Mouse (Mus musculus) brain, adult 2 months (tissue): Measurements from ENCODE around the gene Zc3h12d.

Experiments used
- DNase-seq: peaks from one replicate; pipeline ENCODE4 v3.0.0; 2011; ENCODE audit warnings: low read depth, low spot score

Zc3h12d gene

DNA sequence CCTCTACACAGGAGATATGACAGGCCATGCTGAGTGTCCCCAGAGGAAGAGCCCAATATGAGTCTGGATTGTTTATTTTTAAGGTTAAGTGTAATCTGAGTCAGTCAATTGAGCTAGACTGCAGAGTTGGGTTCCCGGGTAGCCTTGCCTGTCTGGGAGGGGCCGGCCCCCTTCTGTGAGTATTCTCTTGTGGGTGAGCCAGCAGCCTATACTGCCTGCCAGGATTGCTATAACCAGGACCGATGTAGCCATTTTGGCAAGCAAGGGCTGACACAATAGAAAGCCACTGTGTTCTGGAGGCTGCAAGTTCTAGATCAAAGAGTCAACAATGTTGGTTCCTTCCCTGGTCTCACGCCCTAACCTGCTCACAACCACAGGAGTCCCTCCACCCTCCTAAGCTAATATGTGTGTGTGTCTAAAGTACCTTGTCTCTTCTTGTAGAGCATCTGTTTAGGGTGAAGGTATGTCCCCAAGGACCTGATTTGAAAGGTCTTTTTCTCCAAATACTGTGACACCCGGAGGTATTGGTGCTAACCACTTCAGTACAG is 6.7 kb downstream of the Zc3h12d start:
- no peak for DNase-seq

DNA sequence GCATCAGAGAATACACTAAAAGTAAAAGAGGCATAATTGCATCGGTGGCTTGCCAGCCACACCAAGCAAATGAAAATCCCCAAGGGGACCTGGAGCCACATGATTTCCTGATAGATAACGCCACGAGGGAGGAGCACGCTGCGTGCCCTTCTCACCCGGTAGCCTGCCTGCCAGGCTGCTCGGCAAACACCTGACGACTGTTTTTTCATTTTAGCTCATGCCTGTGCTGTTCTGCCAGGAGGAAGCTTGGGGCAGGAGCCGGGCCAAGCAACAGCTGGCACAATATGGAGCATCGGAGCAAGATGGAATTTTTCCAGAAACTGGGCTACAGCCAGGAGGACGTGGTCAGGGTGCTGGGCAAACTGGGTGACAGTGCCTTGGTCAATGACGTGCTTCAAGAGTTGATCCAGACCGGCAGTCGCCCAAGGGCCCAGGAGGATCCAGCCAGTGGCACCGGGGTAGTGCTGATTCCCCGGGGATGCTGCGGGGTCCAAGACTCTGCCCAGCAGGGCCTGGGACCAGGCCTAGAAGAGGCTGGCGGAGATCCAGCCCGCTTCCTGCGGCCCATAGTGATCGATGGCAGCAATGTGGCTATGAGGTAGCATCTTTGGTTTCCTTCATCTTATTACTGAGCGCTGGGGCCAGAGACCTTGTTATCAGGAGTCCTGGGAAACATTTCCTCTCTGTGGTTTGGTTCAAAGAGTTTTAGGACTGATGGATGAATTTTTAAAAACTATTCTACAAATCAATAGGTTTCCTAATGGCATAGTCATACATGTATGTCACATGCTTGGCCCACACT is 7.5 kb downstream of the Zc3h12d start:
- DNase-seq = peak; percentile 42

DNA sequence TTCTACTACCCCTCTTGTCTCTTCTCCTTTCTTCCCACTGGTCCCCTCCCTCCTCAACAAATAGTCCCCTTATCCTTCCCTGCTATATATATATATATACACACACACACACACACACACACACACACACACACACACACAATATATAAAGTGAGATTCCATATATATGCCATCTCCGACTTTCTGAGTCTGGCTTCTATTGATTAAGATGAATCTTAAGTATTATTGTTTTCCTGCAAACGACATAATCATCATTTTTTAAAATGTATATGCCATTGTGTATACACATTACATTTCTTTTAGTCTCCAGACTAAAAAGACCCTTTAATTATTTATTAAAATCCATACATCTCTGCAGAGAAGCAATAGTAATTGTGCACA is 8.1 kb downstream of the Zc3h12d start:
- no peak for DNase-seq

DNA sequence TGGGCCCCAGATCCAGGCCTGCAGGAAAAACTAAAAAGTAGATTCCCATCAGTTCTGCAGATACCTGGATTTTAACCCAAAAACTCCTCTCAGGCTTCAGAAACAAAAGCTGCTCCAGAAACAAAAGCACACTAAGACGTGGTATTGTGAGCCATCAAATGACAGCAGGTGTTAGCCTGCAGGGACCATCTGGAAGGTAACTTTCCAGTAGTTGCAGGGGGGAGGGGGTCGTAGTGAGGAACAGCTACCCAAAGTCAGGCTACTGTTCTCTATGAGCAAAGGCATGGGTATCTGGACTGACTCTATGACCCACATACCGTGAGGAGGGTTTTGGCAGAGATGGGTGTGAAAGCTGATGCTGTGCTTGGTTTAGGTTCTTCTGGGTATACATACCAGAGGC is 8.5 kb downstream of the Zc3h12d start:
- no peak for DNase-seq

DNA sequence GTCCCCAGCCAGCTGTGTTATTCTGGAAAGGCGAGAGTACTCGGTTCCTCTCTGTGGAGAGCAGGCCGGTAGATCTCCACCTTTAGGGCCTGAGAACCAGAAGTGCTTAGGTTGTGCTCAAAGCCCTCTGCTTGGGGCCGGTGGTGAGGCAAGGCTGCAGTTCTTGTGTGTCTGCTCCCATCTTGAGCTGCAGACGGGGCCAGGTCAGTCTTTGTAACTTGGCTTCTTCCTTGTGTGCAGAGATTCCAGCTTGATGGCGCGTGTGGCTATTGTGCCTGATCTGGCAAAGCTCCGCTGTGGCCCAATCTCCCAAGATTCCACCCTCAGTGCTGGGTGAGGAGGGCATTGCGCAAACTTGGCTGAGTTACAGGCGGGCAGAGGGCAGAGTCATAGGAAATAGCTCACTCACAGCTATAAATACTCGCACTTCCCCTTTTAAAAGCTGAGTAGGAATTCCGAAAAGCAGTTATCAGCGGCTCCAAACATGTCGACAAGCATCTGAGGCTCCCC is 9.4 kb downstream of the Zc3h12d start:
- DNase-seq = peak; percentile 63

DNA sequence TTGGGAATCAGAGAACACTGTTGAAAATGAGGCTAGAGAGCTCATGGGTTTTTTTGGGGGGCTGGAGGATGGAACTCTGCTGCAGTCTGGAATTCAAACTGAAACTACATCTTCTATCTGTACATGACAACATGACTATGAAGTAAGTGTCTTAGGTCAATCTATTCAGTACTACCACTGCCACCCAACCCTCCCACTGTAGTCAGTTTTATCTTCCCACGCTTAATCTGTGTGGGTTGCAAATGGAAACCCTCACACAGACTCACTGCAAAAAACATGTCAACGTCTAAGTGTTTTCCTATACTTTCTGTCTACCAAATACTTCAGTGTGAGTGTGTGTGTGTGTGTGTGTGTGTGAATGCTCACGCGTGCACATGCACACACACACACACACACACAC is 10.9 kb downstream of the Zc3h12d start:
- no peak for DNase-seq

DNA sequence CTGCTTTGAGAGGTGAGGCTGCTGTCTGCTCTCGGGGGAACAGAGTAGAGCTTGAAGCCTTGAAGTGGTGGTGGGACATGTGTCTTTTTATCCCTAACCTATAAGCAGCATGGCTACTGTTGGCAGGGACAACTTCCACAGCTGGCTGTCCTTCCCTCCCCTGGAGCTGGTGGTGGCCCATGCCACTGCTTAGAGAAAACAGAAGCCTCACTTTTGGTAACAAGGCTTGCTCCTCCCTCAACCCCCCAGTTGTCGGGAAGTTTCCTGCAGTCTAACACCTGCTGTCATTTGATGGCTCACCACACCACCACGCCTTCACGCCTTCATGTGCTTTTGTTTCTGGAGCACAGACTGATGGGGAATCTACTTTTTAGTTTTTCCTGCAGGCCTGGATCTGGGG is 11.9 kb downstream of the Zc3h12d start:
- no peak for DNase-seq

DNA sequence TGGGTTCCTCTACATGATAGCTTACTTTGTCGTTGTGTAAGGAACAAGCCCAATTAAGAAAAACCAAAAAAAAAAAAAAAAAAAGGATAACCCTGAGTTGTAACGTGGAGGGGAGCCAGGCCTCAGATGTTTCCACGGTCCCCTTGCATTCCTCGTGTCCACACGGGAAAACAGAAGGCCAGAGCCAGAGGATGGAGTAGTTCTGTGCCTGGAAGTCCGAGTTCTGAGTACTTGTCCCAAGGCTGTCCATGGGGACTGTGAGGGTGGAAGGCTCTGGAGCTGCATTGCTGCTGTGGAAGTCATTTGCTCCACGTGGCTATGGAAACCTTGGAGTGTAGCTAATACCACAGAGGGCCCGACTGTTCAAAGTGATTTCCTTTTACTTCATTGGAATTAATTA is 12.9 kb downstream of the Zc3h12d start:
- no peak for DNase-seq

DNA sequence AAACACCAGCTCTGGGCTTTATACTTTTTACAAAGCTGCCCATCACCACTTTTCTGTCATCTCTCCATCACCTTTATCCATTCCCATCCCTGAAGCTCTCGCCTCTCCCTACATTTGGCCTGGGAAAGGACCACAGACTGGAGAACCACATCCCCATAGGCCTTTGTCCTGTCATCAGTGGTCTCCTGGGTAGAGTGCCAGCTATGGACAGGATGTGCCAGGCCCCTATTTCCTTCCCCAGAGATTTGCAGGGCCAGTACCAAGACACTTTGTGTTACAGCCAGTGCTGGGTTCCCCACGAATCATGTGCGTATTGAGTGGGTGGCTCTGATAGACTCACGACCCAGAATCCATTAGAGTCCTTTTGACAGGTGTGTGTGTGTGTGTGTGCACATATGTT is 13.7 kb downstream of the Zc3h12d start:
- no peak for DNase-seq

DNA sequence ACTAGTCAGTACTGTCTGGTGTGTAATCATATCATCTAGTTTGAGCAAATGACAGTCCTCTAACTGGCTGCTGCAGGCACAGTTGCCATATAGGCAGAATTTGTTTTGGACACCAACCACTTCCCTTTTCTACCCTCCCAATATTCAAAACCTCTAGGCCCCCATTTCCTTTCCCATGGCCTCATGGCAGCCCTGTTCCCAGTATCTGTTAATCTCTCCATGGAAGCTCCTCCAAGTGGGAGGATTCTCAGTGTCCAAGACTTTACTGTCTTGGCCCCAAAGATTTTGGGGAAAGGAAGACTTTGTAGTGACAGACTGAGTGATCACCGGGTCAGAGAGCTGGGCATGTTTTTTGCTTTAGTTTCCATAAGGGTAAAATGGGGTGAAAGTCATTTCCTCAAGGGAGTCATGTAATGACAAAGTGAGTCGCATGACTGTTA is 14.9 kb downstream of the Zc3h12d start:
- DNase-seq = no peak

DNA sequence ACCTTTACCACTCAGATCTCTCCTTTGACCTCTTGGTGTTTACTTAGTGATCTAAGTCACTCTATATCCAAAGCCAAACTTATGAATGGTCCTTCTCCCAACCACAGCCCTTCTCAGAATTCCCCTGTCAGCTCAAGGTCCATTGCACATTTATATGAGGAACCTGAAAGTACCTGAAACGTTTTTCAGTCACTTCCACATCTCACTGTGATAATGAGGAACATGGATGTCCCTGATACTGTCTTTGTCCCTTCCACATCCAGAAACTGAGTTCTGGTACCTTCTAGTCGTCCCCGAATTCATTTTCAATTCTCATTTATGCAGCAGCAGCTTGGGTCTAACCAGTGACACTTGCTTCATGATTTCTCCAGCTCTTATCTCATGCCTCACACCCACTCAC is 19.6 kb downstream of the Zc3h12d start:
- no peak for DNase-seq

DNA sequence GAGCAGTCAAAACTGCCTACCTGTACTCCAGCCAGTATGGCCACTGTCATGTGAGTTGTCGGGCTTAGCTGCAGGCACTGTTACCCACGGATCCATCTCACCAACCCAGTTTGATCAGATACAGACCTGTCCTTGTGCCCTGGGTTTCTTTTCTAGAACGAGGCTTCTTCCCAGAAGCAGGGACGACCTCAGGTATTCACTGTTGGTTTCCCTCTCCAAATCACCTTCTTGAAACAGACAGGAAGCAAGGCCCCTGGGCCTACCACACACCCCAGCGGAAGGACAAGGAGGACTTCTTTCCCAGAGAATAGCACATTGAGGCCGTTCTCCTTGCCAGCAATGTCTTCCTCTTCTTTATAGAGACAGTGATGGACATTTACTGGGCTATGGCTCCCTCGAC is 28.2 kb downstream of the Zc3h12d start:
- DNase-seq = no peak

DNA sequence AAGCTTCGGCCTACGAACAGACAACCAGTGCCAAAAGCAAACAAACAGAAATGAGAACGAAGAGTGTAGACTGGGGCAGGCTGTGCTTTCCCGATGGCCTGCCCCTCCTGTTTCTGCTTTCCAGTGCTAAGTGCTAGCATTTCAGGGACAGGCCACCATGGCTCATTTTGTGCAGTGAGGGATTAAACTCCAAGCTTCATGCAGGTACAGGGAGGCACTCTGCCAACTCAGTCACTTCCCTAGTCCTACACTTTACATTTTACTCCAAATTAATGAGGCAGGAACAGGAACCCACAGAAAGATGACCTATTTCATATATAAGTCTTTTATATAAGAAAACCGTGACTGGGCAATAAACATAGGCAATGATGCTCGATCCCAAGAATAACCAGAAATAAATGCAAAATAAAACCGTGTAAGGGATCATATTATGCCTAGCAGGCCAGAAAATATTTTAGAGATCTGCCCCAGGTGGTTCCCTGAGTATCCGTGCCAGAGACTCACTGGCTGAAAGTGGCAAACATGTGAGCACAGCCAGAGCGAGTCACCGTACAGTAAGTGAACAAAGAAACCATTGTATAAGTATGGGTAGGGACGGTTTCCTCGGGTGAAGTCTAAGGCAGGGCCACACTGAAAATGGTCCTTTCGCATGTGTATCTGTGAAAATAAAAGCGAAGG is 29.1 kb downstream of the Zc3h12d start:
- peak; percentile 20 for DNase-seq

DNA sequence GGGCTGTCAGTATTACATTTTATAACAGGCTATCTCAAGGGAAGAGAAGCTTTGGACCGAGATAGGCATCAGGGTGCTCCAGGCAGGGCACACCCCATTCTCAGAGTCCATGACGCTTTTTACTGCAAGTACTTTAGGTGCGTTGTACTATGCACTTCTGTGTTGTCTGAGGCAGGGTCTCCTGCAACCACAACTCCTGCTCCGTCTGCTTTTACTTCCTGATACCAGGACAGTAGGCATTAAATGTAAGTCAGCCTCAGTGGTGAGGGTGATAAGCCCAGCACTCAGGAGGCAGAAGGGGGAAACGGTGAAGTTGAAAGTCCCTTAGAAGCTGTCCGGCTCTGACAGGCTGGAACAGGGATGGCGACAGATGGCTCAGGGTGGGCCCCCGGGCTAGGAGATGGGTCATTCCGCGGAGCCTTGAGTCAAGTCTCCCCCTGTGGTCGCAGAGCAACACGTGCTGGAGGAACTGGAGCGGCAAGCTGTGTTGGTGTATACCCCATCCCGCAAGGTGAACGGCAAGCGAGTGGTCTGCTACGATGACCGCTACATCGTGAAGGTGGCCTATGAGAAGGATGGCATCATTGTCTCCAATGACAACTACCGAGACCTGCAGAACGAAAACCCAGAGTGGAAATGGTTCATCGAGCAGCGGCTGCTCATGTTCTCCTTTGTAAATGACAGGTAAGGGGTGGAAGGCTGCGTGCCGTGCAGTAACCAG is 29.8 kb downstream of the Zc3h12d start:
- DNase-seq = no peak

DNA sequence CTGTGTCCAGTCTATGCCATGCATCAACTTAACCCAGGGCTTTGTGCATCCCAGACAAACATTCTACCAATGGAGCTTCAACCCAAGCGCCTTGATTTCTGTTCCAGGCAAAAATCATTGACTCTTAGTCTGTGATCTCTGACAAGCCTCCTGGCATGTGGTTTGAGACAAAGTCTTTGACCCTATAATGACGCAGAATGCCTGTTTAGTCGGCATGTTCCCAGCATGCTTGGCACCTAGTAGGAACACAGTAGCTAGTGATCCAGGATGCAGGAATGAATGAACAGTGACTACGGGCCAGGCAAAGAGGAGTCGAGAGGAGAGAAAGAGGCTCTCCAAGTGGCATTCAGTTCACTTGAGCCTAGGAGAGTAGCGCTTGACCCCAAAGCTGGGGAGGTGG is 31.1 kb downstream of the Zc3h12d start:
- no peak for DNase-seq

DNA sequence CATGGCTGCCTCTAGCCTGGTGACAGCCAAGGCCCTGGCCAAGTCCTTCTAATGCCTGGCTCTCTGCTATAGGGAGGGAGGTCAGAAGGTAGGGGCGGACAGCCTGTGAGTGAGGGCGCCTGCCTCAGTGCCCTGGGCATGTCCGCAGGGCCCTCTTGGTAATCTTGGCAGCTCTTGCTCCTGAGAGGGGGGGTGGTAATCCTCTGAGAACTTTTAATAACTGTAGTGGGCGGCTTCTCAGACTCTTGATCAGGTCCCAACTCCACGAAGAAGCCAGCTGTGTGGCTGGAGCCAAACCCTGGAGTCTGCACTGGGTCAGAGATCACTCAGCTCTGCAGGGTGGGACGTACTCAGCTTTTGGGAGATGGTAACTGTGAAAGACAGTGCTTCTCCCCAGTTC is 31.9 kb downstream of the Zc3h12d start:
- no peak for DNase-seq

DNA sequence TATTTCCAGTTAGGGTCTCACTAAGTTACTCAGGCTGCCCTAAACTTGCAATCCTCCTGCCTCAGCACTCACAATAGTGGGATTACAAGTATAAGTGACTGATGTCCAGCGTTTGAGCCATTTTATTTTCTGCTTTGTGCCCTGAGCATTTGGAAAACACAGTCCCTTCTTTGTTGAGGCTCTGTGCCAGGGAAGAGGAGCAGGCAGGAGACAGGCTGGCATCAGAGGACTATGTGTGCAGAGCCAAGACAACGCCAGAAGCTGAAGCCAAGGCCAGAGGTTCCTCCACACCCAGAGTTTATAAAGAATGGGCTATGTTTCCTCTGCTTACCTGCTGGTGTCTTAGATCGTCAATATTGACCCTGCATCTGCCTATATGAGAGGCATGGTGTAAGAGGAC is 32.5 kb downstream of the Zc3h12d start:
- no peak for DNase-seq

DNA sequence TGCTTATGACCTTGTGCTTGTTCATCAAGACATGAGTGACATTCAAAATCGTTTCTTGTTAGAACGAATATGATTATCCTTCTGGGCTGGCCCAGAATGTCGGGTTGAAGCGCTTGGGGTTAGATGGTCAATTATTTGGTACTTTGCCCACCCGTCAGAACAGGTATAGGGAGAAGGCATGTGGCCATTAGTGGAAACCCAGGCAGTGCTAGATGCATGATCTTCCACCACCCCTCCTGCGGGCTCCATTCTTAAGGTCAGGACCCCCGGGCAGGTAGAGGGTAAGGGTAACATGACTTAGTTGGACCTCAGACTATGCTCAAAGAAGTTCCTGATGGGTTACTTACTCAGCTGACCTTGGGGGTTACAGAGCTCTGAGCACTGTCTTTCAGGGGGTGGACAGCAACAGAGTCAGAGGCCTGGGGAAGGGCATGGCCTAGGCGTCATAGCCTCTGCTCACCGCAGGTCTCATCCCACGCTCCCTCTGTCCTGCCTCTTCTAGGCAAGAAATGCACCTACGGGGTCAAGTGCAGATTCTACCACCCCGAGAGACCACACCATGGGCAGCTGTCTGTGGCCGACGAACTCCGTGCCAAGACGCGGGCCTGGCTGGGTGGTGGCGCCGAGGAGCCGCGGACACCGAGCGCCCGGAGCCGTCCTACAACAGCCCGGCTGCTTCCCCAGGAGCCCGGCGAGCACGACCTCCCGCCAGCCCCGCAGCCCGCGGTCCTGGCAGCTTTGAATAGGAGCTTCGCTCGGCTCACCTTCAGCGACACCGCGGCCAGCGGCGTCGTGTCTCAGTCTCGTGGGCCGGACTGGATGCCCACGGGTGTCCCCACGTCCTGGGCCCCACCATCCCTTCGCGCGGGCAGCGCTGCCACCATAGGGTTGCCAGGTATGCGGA is 34.7 kb downstream of the Zc3h12d start:
- DNase-seq = no peak

DNA sequence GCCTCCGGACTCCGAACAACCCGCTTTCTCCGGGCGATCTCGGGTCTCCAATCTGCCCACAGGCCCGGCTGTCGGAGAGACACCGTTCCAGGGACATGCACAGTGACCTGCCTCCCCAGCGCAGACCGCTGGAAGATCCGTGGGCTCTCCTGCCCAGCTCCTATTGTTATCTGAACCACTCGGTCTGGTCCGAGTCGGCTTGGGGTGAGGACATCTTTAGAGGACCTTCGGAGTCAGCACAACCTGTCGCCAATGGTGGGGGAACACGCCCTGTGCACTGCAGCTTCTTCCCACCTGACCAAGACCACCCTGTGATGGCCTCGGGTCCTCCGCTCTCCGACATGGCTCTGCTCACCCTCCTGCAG is 35.4 kb downstream of the Zc3h12d start:
- DNase-seq = no peak

DNA sequence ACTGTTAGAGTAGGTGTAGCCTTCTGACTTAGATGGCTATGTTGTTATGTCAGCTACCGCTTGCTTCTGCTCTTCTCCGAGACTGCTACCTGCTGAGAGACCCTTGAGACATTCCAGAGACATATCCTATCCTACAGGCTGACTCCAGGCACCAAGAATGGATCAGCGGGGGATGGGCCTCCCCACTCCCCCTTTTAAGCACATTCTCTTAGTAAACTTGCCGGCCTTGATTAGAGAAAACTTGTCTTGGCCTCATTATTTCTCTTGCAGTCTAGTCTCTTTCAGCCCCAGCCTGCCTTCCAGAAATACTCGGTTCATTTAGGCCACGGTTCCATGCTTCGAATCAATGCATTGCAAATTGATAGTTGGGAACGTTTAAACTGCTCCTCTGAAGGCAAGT is 37.5 kb downstream of the Zc3h12d start:
- no peak for DNase-seq
